Mouse (Mus musculus) ovary, postnatal 14 days (tissue): Measurements from ENCODE around the gene Fchsd2.
A peak's percentile ranks its signal among the peaks of the same experiment; 100 is the strongest.

ENCODE experiments used
- DNase-seq: peaks from one replicate; pipeline ENCODE4 v3.0.0; 2022; ENCODE audit warnings: low spot score

Fchsd2 gene

GRCm38 (mm10) chr7:101288436-101288835 lies 195.8 kb downstream of the Fchsd2 start:
- peak; percentile 56 for DNase-seq

- DNase-seq = no peak
Measured at GRCm38 (mm10) chr7:101290401-101290800, 197.7 kb downstream of the Fchsd2 start.

GRCm38 (mm10) chr7:101291211-101291610 lies 198.5 kb downstream of the Fchsd2 start:
- no peak for DNase-seq

GRCm38 (mm10) chr7:101291641-101292040 lies 199.0 kb downstream of the Fchsd2 start:
- DNase-seq = no peak

- DNase-seq = no peak
Measured at GRCm38 (mm10) chr7:101292086-101292485, 199.4 kb downstream of the Fchsd2 start.

- DNase-seq = no peak
Measured at GRCm38 (mm10) chr7:101292696-101293095, 200.0 kb downstream of the Fchsd2 start.

GRCm38 (mm10) chr7:101293138-101293537 lies 200.5 kb downstream of the Fchsd2 start:
- DNase-seq = no peak

- no peak for DNase-seq
Measured at GRCm38 (mm10) chr7:101293611-101294010, 200.9 kb downstream of the Fchsd2 start.

- DNase-seq = no peak
Measured at GRCm38 (mm10) chr7:101295438-101295837, 202.8 kb downstream of the Fchsd2 start.

GRCm38 (mm10) chr7:101296252-101297022 lies 203.8 kb downstream of the Fchsd2 start:
- peak; percentile 71 for DNase-seq

- no peak for DNase-seq
Measured at GRCm38 (mm10) chr7:101297023-101297405, 204.4 kb downstream of the Fchsd2 start.

GRCm38 (mm10) chr7:101298375-101298774 lies 205.7 kb downstream of the Fchsd2 start:
- DNase-seq = no peak

GRCm38 (mm10) chr7:101301361-101301880 lies 208.8 kb downstream of the Fchsd2 start:
- no peak for DNase-seq

- peak; percentile 88 for DNase-seq
Measured at GRCm38 (mm10) chr7:101301881-101302456, 209.3 kb downstream of the Fchsd2 start, which contains the start of gene Atg16l2. Atg16l2 (minus strand) TSS chr7:101302251.

GRCm38 (mm10) chr7:101302691-101303090 lies 210.0 kb downstream of the Fchsd2 start:
- DNase-seq = no peak

- DNase-seq = no peak
Measured at GRCm38 (mm10) chr7:101306841-101307240, 214.2 kb downstream of the Fchsd2 start.

- DNase-seq = no peak
Measured at GRCm38 (mm10) chr7:101309985-101310326, 217.3 kb downstream of the Fchsd2 start.

GRCm38 (mm10) chr7:101310327-101311028 lies 217.8 kb downstream of the Fchsd2 start:
- DNase-seq = peak; percentile 91

- DNase-seq = no peak
Measured at GRCm38 (mm10) chr7:101311061-101311460, 218.4 kb downstream of the Fchsd2 start.

- DNase-seq = no peak
Measured at GRCm38 (mm10) chr7:101313033-101313432, 220.4 kb downstream of the Fchsd2 start.

GRCm38 (mm10) chr7:101314396-101314795 lies 221.7 kb downstream of the Fchsd2 start:
- no peak for DNase-seq

- DNase-seq = no peak
Measured at GRCm38 (mm10) chr7:101315699-101316098, 223.0 kb downstream of the Fchsd2 start.

- DNase-seq = no peak
Measured at GRCm38 (mm10) chr7:101316591-101317001, 223.9 kb downstream of the Fchsd2 start.
